Comparison of ENCODE assay signal across 8 mouse cellular contexts in the genomic region with DNA sequence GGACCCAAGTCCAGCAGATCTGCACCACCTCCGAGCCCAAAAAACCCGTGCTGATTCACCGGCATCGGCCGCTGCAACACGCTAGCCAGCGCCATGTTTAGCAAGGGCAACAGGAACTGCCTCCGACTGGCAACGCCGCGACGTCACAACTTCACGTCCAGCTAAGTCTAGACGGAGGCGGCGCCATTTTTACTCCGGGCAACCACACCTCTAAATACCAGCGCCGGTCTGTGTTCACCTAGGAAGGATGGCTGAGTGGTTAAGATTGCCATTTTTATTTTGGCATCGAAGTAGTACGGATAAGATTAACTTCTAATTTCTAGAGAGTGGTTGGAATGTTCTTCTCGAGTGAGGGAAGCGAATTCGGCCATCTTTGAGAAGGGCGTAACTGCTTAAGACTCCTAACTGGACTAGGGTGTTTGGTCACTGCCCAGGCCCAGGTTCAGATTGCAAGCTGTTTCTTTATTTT. TPM values are rescaled to one million over a fixed set of nuclear protein-coding genes. Genes with fewer than 3 reads are reported as not detected.
DNase-seq lines count a peak whose midpoint lies in the region; ATAC-seq and TF ChIP-seq lines count a peak whose summit lies in the region.

TSS of gene Psmb5 (minus strand) at position 126 of the 469 bp plus-strand sequence.

- H3K4me2 ChIP-seq in forebrain, embryonic 12.5 days: peak within 1 kb of the TSS; percentile 75
- H3K4me2 ChIP-seq in heart, postnatal 0 days (ENCODE audit: low read depth, low read length): peak within 1 kb of the TSS; percentile 93
- H3K4me2 ChIP-seq in liver, postnatal 0 days (ENCODE audit: low read depth, low read length): peak within 1 kb of the TSS; percentile 82
- H3K4me2 ChIP-seq in neural tube, embryonic 14.5 days (ENCODE audit: low read depth, low read length): peak within 1 kb of the TSS; percentile 83

- no peaks in the 10 kb centered on the region for H3K27me3 ChIP-seq in E14TG2a.4 (ENCODE audit: insufficient read depth, low read length)
- H3K27me3 ChIP-seq in forebrain, embryonic 12.5 days: no peaks in the 10 kb centered on the region
- H3K27me3 ChIP-seq in heart, postnatal 0 days (ENCODE audit: control insufficient read depth, insufficient read depth, low read length): no peaks in the 10 kb centered on the region
- no peaks in the 10 kb centered on the region for H3K27me3 ChIP-seq in liver, postnatal 0 days (ENCODE audit: insufficient read depth, low read length)
- H3K27me3 ChIP-seq in neural tube, embryonic 14.5 days (ENCODE audit: control insufficient read depth, insufficient read depth, low read length): no peaks in the 10 kb centered on the region

- peak; percentile 87 for DNase-seq in c-Kit-positive CD71-positive TER-119-positive erythroid progenitor cells, embryonic 14.5 days (ENCODE audit: low spot score)
- DNase-seq in heart, postnatal 0 days (ENCODE audit: low spot score): peak; percentile 92
- peak; percentile 91 to 95 for DNase-seq in kidney, postnatal 4 days
- peak; percentile 90 for DNase-seq in liver, postnatal 0 days
- peak; percentile 90 for DNase-seq in testis, postnatal 10 days (ENCODE audit: low spot score)

- TF ChIP-seq CTCF in E14TG2a.4 (conservative IDR thresholded peaks at IDR 0.05; ENCODE audit: low read length): no peak
- TF ChIP-seq CTCF in heart, postnatal 0 days (IDR thresholded peaks at IDR 0.05; ENCODE audit: low read depth): no peak
- TF ChIP-seq CTCF in liver, postnatal 0 days (IDR thresholded peaks at IDR 0.05; ENCODE audit: low read depth): no peak

- H3K9ac ChIP-seq in forebrain, embryonic 12.5 days: peak within 1 kb of the TSS; percentile 90
- peak within 1 kb of the TSS; percentile 81 for H3K9ac ChIP-seq in heart, postnatal 0 days (replicated peaks; ENCODE audit: low read depth, low read length)
- peak within 1 kb of the TSS; percentile 75 for H3K9ac ChIP-seq in liver, postnatal 0 days (replicated peaks)
- H3K9ac ChIP-seq in neural tube, embryonic 14.5 days (replicated peaks; ENCODE audit: low read depth, low read length): peak within 1 kb of the TSS; percentile 85

- WGBS in forebrain, embryonic 12.5 days: under 1% methylated on average over 25 of the region's 25 CpGs
- WGBS in heart, postnatal 0 days: under 1% methylated on average over 25 of the region's 25 CpGs
- under 1% methylated on average over 20 of the region's 25 CpGs for WGBS in liver, postnatal 0 days (ENCODE audit: insufficient replicate concordance)
- WGBS in neural tube, embryonic 14.5 days: under 1% methylated on average over 22 of the region's 25 CpGs

- peaks cover 31% of the 10 kb centered on the region for H3K36me3 ChIP-seq in E14TG2a.4 (ENCODE audit: insufficient read depth, low read length)
- H3K36me3 ChIP-seq in forebrain, embryonic 12.5 days (replicated peaks): peaks cover 30% of the 10 kb centered on the region
- H3K36me3 ChIP-seq in heart, postnatal 0 days (replicated peaks; ENCODE audit: control insufficient read depth, insufficient read depth, low read length): peaks cover 22% of the 10 kb centered on the region
- H3K36me3 ChIP-seq in liver, postnatal 0 days (replicated peaks; ENCODE audit: insufficient read depth, low read length): peaks cover 11% of the 10 kb centered on the region
- H3K36me3 ChIP-seq in neural tube, embryonic 14.5 days (ENCODE audit: control insufficient read depth, insufficient read depth, low read length): 0 out of 2 replicates have a peak, but pooled peaks cover 6% of the 10 kb centered on the region

- no peaks in the 10 kb centered on the region; the same call in 1 of the 2 replicates for H3K9me3 ChIP-seq in E14TG2a.4 (ENCODE audit: low read length)
- no peaks in the 10 kb centered on the region for H3K9me3 ChIP-seq in forebrain, embryonic 12.5 days
- no peaks in the 10 kb centered on the region for H3K9me3 ChIP-seq in heart, postnatal 0 days (replicated peaks; ENCODE audit: control insufficient read depth, low read length)
- H3K9me3 ChIP-seq in liver, postnatal 0 days (ENCODE audit: low read length): no peaks in the 10 kb centered on the region
- H3K9me3 ChIP-seq in neural tube, embryonic 14.5 days (ENCODE audit: control insufficient read depth, low read length): no peaks in the 10 kb centered on the region

- peak; percentile 92 for ATAC-seq in forebrain, embryonic 12.5 days (ENCODE audit: low FRiP score)
- ATAC-seq in heart, postnatal 0 days (ENCODE audit: insufficient read depth, low read depth): peak; percentile 90
- ATAC-seq in liver, postnatal 0 days: peak; percentile 95
- peak; percentile 88 for ATAC-seq in neural tube, embryonic 14.5 days (ENCODE audit: low read depth)

- H3K4me1 ChIP-seq in E14TG2a.4 (replicated peaks; ENCODE audit: low read depth, low read length): peaks cover 27% of the 10 kb centered on the region
- H3K4me1 ChIP-seq in forebrain, embryonic 12.5 days: peaks cover 11% of the 10 kb centered on the region
- peaks cover 4% of the 10 kb centered on the region; the same call in 1 of the 2 replicates for H3K4me1 ChIP-seq in heart, postnatal 0 days (ENCODE audit: control insufficient read depth, insufficient read depth)
- H3K4me1 ChIP-seq in liver, postnatal 0 days (ENCODE audit: insufficient read depth): peaks cover 10% of the 10 kb centered on the region; the same call in 1 of the 2 replicates
- peaks cover 7% of the 10 kb centered on the region; the same call in 1 of the 2 replicates for H3K4me1 ChIP-seq in neural tube, embryonic 14.5 days (ENCODE audit: control insufficient read depth, insufficient read depth, low read length)

- H3K27ac ChIP-seq in forebrain, embryonic 12.5 days: peak within 1 kb of the TSS; percentile 76
- H3K27ac ChIP-seq in heart, postnatal 0 days (ENCODE audit: low read depth): peak within 1 kb of the TSS; percentile 74
- H3K27ac ChIP-seq in liver, postnatal 0 days (ENCODE audit: low read depth): peak within 1 kb of the TSS; percentile 71
- H3K27ac ChIP-seq in neural tube, embryonic 14.5 days (ENCODE audit: low read depth, low read length): peak within 1 kb of the TSS; percentile 78

- TF ChIP-seq EP300 in heart, postnatal 0 days (IDR thresholded peaks at IDR 0.05; ENCODE audit: low read depth): 0 out of 2 replicates have a peak, but pooled peaks have one; percentile 30
- TF ChIP-seq EP300 in liver, postnatal 0 days (IDR thresholded peaks at IDR 0.05; ENCODE audit: low read depth): peak; percentile 34; the same call in 1 of the 2 replicates

- peak within 1 kb of the TSS; percentile 86 for H3K4me3 ChIP-seq in E14TG2a.4 (replicated peaks; ENCODE audit: low read length)
- H3K4me3 ChIP-seq in forebrain, embryonic 12.5 days (replicated peaks): peak within 1 kb of the TSS; percentile 88
- peak within 1 kb of the TSS; percentile 75 for H3K4me3 ChIP-seq in heart, postnatal 0 days (ENCODE audit: low read depth, low read length)
- H3K4me3 ChIP-seq in liver, postnatal 0 days (ENCODE audit: low read depth, low read length): peak within 1 kb of the TSS; percentile 81
- peak within 1 kb of the TSS; percentile 80 for H3K4me3 ChIP-seq in neural tube, embryonic 14.5 days (ENCODE audit: low read depth, low read length)

RNA-seq across cellular contexts. Expression of gene Psmb5, which starts in this region (rescaled TPM):
- 395 and 399 TPM in 2 replicates for polyA plus RNA-seq in forebrain, embryonic 12.5 days (2016; fragmentation: Nextera tagmentation; extraction: Ambion mirVana)
- 207 TPM in 2 replicates for total RNA-seq in heart, postnatal 0 days (2014; rRNA removed; ENCODE audit: low replicate concordance)
- 342 and 350 TPM in 2 replicates for polyA plus RNA-seq in heart, postnatal 0 days (2015; fragmentation: Nextera tagmentation; extraction: Ambion mirVana)
- 148 and 157 TPM in 2 replicates for polyA plus RNA-seq in liver, postnatal 0 days (2015; fragmentation: Nextera tagmentation; extraction: Ambion mirVana)
- 428 and 435 TPM in 2 replicates for polyA plus RNA-seq in neural tube, embryonic 14.5 days (2014; fragmentation: Nextera tagmentation; extraction: Ambion mirVana)

Comparison
In these comparisons a context has a peak if more than half of its experiments do, and no peak if none do; other contexts are left out.
1. Peak in every context shown above with its lines: DNase-seq, ATAC-seq, H3K4me3 ChIP-seq and H3K27ac ChIP-seq.